Mouse (Mus musculus) hindlimb bud, embryonic 11.5 days (tissue): ENCODE data around the gene Plscr2.
"Not testable (repeated sequence)": the region's sequence is repeated elsewhere in the genome, so short reads cannot be mapped to it uniquely, and the experiment has no call there.

Source experiments
- DNase-seq: peaks from one replicate; pipeline ENCODE4 v3.0.0-alpha.2; 2012; ENCODE audit warnings: low read depth, low spot score; ENCODE audit errors: extremely low spot score

The Plscr2 gene

GRCm38 (mm10) chr9:92273271-92273670 lies 2.1 kb upstream of the Plscr2 start:
- DNase-seq = no peak

GRCm38 (mm10) chr9:92273956-92274762 lies 1.2 kb upstream of the Plscr2 start:
- DNase-seq = no peak

DNA sequence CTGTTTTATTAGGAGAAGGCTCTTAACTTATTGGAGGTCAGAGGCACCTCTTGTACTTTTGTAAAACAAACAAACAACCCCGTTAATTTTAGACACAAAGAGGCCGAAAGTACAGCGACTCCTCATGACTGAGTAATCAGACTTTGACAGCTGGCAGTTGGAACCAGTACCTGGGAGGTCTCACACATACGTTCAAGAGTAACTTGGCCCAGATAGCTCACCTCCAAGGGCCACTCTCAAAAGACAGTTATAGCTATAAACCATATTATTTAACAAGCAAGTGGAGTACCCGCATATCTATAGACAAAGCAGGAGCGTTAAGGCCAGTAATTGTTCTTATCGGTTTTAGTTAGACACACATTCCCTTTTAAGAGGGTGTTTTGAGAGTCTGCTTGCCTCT lies 958 bp downstream of the Plscr2 start:
- DNase-seq = no peak

DNA sequence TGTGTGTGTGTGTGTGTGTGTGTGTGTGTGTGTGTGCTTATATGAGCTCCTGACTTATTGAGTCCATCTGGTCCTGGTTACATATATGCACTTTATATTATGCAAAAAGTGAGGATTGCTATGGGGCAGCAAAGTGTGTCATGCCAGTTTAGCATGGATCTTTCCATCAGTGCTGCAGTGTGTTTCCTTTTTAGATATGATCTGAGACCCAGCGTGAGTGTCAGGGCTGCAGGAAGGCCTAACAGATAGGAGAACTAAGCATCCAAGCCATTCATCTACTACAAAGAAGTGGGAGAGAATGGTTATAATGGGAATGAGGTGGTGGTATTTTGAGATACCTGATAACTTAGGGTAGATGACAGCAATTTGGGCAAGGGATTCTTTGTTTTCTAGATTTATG lies 4.6 kb downstream of the Plscr2 start:
- no peak for DNase-seq

DNA sequence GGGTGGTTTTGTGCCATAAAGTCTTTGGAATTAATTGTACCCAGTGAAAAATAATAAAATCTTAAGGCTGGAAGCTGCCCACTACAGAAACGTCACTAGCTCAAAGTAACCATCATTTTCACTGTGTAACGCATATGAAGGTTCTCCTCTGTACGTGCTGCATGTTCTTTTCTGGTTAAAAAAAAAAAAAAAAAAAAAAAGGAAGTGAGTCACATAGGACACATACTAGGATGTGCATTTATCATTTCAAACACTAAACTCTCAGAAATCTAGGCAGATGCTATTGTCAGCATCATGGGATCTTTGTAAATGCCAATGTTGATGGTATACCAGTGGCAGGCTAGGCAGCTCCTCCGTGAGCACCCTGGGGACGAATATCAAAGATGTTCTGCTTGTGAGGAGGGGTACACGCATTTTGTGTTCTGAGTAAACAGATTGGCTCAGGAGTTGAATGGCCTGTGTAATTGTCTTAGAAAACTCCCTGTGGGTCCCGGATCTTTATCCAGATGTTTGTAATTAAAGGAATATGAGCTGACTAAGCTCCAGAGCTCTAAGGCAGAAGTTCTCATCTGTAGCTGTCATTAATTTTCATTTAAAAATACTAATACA lies 7.3 kb downstream of the Plscr2 start:
- peak; percentile 5 for DNase-seq

DNA sequence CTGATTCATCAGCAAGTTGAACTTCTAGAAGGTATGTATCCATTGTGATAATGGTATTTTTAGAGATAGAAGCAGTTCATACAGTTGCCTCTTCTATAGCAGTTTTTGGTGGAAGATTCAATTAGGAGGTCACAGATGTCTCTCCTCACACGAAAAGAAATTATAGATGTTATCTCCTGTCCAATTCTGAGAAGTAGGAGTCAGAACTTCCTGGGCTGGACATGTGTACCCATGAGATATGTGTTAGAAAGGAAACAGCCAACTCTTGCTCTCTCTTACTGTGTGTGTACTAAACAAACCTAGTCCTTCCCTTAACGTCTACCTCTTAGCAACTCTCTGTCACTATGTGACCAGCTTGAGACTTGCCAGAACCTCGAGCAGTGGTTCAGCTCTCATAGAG lies 14.3 kb downstream of the Plscr2 start:
- DNase-seq = no peak

- no peak for DNase-seq
These were observed 16.8 kb downstream of the Plscr2 start for GRCm38 (mm10) chr9:92292169-92292568.

DNA sequence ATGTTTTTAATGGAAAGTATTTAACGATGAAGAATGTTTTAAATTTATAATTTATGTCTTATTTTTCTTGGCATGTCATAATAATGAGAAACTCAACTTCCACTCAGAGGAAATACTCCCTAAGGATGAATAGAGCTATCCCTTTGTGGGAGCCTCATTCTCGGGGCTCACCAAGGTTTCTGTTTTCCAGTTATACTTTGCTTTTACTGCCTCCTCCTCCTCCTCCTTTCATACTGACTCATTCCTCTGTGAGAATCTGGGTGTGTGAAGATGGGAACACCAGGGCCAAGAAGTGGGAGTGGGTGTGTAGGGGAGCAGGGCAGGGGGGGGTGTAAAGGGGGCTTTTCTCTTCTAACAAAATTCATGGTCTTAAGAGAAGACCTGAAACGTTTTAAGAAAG lies 17.5 kb downstream of the Plscr2 start:
- DNase-seq = no peak

GRCm38 (mm10) chr9:92293560-92294548 lies 18.5 kb downstream of the Plscr2 start:
- DNase-seq = no peak

GRCm38 (mm10) chr9:92298288-92298687 lies 22.9 kb downstream of the Plscr2 start:
- DNase-seq = no peak

GRCm38 (mm10) chr9:92301213-92301612 lies 25.8 kb downstream of the Plscr2 start:
- DNase-seq = no peak

- no peak for DNase-seq
These were observed 29.7 kb downstream of the Plscr2 start for GRCm38 (mm10) chr9:92305075-92305474.

- no peak for DNase-seq
These were observed 30.3 kb downstream of the Plscr2 start for GRCm38 (mm10) chr9:92305620-92306220.

- no peak for DNase-seq
These were observed 33.7 kb downstream of the Plscr2 start, which contains the start of gene 1700057G04Rik for GRCm38 (mm10) chr9:92309077-92309476. TSS of gene 1700057G04Rik (plus strand) at chr9:92309377.

DNA sequence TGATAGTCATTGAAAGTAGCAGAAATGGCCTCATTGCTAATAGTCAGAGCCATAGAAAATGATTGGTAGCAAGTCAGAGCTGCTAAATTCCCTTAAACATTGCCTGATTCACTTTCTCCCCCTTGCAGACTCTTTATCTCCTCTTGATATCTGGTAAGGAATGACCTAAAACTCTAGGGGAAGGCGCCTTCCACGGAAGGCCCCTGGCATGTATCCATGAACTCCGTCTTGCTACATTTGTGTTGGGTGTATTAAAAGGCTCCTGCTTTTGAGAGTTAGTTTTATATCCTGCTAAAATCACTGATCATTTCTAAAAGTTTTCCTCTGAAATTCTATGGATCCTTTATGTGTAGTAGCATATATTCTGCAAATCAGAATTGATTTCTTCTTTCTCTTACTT lies 41.4 kb downstream of the Plscr2 start:
- no peak for DNase-seq

- not testable (repeated sequence) for DNase-seq
These were observed 50.5 kb downstream of the Plscr2 start for GRCm38 (mm10) chr9:92325936-92326335.

GRCm38 (mm10) chr9:92326813-92327212 lies 51.4 kb downstream of the Plscr2 start:
- DNase-seq = no peak

DNA sequence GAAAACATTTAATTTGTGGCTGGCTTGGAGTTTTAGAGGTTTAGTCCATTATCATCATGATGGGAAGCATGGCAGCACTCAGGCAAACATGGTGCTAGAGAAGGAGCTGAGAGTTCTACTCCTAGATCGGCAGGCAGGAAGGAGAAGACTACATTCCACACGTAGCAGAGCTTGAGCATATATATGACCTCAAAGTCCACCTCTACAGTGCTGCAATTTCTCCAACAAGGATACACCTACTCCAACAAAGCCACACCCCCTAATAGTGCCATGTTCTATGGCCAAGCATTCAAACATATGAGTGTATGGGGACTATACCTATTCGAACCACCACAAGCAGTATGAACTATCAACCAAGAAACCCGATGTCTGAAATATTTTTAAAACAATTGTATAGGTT lies 56.0 kb downstream of the Plscr2 start:
- DNase-seq = no peak

GRCm38 (mm10) chr9:92334845-92335244 lies 59.4 kb downstream of the Plscr2 start:
- DNase-seq = no peak

DNA sequence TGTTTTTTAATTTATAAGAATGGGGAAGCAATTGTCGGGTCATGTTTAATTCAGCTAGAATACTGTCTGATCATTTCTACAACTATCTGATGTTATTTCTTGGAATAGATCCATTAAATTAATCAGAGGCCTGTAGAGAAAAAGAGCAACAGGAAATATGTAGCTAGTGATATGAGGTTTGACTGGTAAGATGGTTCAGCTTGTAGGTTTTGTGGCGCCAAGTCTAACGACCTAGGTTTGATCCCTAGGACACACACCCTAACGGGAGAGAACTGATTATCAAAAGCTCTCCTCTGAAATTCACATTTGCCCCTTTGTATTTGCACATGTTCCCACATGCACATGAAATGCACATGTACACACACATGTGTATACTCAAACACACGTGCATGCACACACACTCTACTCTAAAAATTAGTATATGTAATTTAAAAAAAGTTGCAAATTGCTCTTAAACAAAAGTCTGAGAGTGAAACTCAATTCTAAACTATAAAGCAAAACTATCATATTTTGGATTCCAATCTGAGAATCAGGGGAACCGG lies 59.9 kb downstream of the Plscr2 start:
- no peak for DNase-seq

DNA sequence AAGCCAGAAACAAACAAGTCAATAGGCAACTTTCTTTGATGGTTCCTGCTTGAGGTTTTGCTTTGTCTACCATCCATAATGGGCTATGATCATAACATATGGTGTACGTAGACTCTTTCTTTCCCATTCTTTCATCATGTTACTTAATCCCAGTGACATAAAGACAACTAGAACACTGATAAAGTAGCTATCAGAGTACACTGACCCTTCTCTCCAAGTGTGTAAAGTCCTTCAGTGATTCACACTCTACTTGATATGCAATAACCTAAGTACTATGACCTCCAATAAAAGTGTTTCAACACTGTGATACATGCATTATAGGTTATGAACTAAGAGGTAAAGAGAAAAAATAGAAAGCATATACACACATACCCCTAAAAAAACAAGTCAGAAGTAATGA lies 61.7 kb downstream of the Plscr2 start:
- DNase-seq = no peak
